Mouse (Mus musculus) hindbrain, embryonic 11.5 days (tissue): Measurements from ENCODE around the gene Tent5b. TPM values are rescaled to one million over a fixed set of nuclear protein-coding genes. Genes with fewer than 3 reads are reported as not detected.

ENCODE experiments used
- ATAC-seq: fragments of 200-750 bp; cut with Nextera tagmentation; 2 replicates; pipeline ENCODE4 v1.8.0; 2017; ENCODE audit warnings: mild to moderate bottlenecking, moderate TSS enrichment, moderate library complexity; ENCODE audit not compliant: low FRiP score
- DNase-seq: peaks from one replicate; pipeline ENCODE4 v3.0.0-alpha.2; 2015; ENCODE audit warnings: low spot score
- H3K27ac ChIP-seq: fragments of 300-500 bp; sonication (generic); 2 replicates; pipeline ENCODE4 v1.5.1; 2014; ENCODE audit warnings: mild to moderate bottlenecking, low read depth, low read length
- H3K27me3 ChIP-seq: fragments of 300-500 bp; sonication (generic); 2 replicates; pipeline ENCODE4 v1.6.1; 2014; ENCODE audit warnings: mild to moderate bottlenecking, low read length, moderate library complexity, mixed read lengths; ENCODE audit not compliant: control insufficient read depth, insufficient read depth
- H3K36me3 ChIP-seq: fragments of 300-500 bp; sonication (generic); 2 replicates; pipeline ENCODE4 v1.6.1; 2014; ENCODE audit warnings: mild to moderate bottlenecking, low read length, moderate library complexity, mixed read lengths; ENCODE audit not compliant: control insufficient read depth, insufficient read depth
- H3K4me1 ChIP-seq: fragments of 300-500 bp; sonication (generic); replicated peaks from 2 replicates; pipeline ENCODE4 v1.6.1; 2014; ENCODE audit warnings: low read length, mixed read lengths; ENCODE audit not compliant: control insufficient read depth, insufficient read depth
- H3K4me2 ChIP-seq: fragments of 300-500 bp; sonication (generic); replicated peaks from 2 replicates; pipeline ENCODE4 v1.6.1; 2014; ENCODE audit warnings: mild to moderate bottlenecking, low read depth, low read length
- H3K4me3 ChIP-seq: fragments of 300-500 bp; sonication (generic); 2 replicates; pipeline ENCODE4 v1.5.1; 2014; ENCODE audit warnings: low read depth, low read length
- H3K9ac ChIP-seq: fragments of 300-500 bp; sonication (generic); 2 replicates; pipeline ENCODE4 v1.6.1; 2014; ENCODE audit warnings: low read depth, low read length
- H3K9me3 ChIP-seq: fragments of 300-500 bp; sonication (generic); 2 replicates; pipeline ENCODE4 v1.6.1; 2016; ENCODE audit warnings: low read length; ENCODE audit not compliant: control insufficient read depth
- WGBS: fragments of 180-500 bp; shearing (Covaris S2); extraction: QIAGEN DNeasy Blood & Tissue Kit; methylation state at CpG from one replicate; pipeline ENCODE4 v1.1.7; 2014; 5-methylcytosine and 5-hydroxymethylcytosine counted together
- polyA plus RNA-seq: library from polyadenylated mRNA; unstranded; fragments of >200 nt; fragmentation: Nextera tagmentation; extraction: Ambion mirVana; gene quantifications from 2 replicates; pipeline ENCODE4 v1.2.1, GENCODE M21; 2014

The Tent5b gene
- polyA plus RNA-seq, 1 experiment from 2014 or later = 0.37 TPM

DNA sequence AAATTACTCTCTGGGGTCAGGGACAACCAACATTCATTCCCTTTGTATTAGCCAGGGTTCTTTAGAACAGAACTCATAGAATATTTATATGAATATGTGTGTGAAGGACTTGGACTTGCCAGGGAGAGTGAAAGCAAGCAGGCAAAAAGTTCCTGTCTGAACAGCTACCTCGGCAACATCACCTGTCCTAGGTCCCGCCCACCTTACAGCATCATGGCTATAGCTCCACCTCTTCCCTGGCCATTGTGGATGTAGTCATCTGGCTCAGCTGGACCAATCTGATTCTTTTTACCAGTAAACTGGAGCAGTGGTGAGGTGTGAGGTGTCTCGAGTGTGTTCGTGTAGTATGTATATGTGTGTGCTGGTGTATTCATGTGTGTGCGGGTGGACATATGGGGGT, 34.2 kb upstream of the Tent5b start:
- DNase-seq (no peak), ATAC-seq (no peak)
- Histone ChIP-seq H3K9me3 (no peaks in the 10 kb centered on the region), H3K9ac (no peak overlapping the region), H3K4me1 (peaks cover 7% of the 10 kb centered on the region), H3K27me3 (no peaks in the 10 kb centered on the region), H3K4me2 (no peak overlapping the region), H3K36me3 (no peaks in the 10 kb centered on the region), H3K27ac (no peak overlapping the region), H3K4me3 (no peak overlapping the region)
- WGBS = 94% methylated on average over 5 of the region's 5 CpGs

DNA sequence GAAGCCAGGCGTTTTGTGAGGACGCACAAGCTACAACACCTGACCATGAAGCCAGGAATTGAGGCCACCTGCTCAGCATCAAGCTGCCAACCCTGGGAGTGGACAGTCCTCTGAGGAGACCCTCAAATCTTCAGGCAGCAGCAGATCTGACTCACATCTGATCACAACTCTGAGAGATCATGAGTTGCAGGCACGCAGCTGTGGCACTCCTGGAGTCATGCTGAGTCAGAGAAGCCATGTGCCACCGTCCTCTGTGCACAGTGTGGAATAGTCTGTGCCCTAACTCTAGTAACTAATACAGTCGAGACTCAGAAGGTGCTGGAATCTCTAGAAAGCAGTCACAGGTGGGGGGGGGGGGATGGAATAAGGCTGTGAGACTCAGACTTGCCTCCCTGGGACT, 32.6 kb upstream of the Tent5b start:
- H3K4me1 ChIP-seq = peaks cover 5% of the 10 kb centered on the region; the same call in 1 of the 2 replicates
- ATAC-seq (no peak), DNase-seq (no peak)
- H3K9me3 ChIP-seq = no peaks in the 10 kb centered on the region
- H3K36me3 ChIP-seq = no peaks in the 10 kb centered on the region
- no peak overlapping the region for H3K27ac ChIP-seq
- no peak overlapping the region for H3K4me2 ChIP-seq
- H3K27me3 ChIP-seq = no peaks in the 10 kb centered on the region
- no peak overlapping the region for H3K9ac ChIP-seq
- no peak overlapping the region for H3K4me3 ChIP-seq
- WGBS = 57% methylated on average over 5 of the region's 5 CpGs

DNA sequence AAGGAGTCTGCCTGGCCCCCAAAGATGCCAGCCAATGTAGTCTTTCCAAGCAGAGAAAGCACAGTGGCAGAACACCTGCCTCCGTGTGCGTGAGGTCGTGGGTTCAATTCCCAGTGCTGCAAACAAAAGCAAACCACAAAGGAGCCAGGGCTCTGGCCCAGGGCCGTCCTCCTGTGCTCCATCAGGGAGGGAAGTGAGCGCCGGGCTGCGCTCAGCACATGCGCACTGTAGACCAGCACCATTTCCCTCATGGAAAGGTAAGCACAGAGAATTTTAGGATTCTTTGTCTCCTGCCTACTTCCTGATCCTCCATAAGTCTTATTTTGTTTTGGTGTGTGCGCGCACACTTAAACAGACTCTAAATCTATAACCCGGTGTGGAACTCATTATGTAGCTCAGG, 32.0 kb upstream of the Tent5b start:
- H3K4me1 ChIP-seq = peaks cover 5% of the 10 kb centered on the region; the same call in 1 of the 2 replicates
- H3K27me3 ChIP-seq = no peaks in the 10 kb centered on the region
- H3K9ac ChIP-seq = no peak overlapping the region
- ATAC-seq (no peak), DNase-seq (no peak)
- WGBS = 79% methylated on average over 11 of the region's 11 CpGs
- H3K27ac ChIP-seq = no peak overlapping the region
- no peaks in the 10 kb centered on the region for H3K9me3 ChIP-seq
- no peaks in the 10 kb centered on the region for H3K36me3 ChIP-seq
- no peak overlapping the region for H3K4me2 ChIP-seq
- no peak overlapping the region for H3K4me3 ChIP-seq

DNA sequence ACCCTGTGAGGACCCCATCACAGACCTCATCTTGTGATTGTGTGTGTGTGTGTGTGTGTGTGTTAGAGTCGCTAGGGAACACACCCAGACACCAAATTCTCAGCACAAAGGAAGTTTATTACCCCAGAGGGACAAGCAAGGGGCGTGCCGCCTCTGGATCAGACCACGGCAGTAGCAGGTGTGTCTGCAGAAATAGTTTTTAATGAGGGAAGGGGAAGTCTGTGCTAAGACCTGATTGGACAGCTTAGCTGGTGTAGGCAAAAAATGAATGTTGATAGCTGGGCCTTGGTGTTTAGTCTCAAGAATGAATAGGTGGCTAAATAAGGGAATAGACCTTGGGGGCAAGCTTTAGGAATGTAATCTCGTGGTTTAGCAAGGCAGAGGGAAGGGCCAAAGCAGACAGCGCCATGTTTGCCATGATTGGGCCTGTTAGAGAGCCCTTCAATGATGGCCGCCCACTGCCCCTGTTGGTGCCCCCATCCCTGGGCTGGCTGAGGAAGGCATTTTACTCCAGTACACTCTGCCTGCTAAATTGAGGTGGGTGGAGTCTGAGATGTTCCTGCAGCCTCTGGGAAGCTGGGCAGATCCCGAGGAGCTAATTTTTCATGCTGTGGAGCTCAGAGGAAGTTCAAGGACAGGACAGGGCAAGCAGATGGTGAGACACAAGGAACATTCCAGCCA, 31.1 kb upstream of the Tent5b start:
- DNase-seq (no peak), ATAC-seq (no peak)
- Histone ChIP-seq H3K4me2 (no peak overlapping the region), H3K4me3 (no peak overlapping the region), H3K4me1 (peaks cover 5% of the 10 kb centered on the region; the same call in 1 of the 2 replicates), H3K36me3 (no peaks in the 10 kb centered on the region), H3K27me3 (no peaks in the 10 kb centered on the region), H3K9me3 (no peaks in the 10 kb centered on the region), H3K9ac (no peak overlapping the region), H3K27ac (no peak overlapping the region)
- WGBS = 77% methylated on average over 8 of the region's 8 CpGs

DNA sequence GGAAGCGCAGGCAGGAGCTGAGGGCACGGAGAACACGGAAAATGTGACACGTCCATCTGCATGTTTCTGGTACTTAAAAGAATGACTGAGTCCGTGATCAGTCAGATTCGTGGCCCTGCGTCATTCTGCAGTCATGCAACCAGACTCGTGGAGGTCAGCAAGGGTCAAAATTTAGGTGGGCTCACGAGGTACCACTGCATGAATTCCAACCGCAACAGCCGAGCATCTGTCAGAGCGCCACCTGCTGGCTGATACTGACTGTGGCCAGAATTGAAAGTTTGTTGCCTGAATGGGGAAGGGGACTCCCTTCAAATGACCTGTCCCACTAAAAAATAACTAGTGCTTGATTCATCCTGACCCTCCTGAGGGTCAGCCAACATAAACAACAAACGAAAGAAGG, 30.2 kb upstream of the Tent5b start:
- H3K9ac ChIP-seq = no peak overlapping the region
- WGBS = 20% methylated on average over 13 of the region's 13 CpGs
- no peaks in the 10 kb centered on the region for H3K27me3 ChIP-seq
- H3K9me3 ChIP-seq = no peaks in the 10 kb centered on the region
- H3K36me3 ChIP-seq = no peaks in the 10 kb centered on the region
- DNase-seq (peak; percentile 82), ATAC-seq (no peak)
- H3K4me1 ChIP-seq = peaks cover 5% of the 10 kb centered on the region; the same call in 1 of the 2 replicates
- no peak overlapping the region for H3K4me2 ChIP-seq
- no peak overlapping the region for H3K4me3 ChIP-seq
- H3K27ac ChIP-seq = no peak overlapping the region

DNA sequence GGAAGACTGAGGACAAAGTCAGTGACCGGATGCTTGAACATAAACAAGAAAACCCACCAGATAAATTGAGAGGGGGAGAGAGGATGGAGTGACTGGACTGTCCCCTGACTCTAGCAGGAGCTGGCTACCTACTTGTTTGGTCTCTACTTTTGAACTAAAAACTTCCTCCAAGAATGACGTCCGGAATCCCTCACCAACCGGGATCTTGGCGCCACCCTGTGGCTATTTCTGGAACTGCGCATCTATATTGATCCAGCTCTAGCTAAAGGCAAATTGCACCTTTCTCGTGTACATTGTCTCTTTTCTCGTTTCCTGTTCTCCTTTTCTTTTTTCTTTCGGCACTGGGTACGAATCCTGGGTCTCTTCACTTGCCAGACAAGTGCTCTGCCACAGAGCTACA, 28.4 kb upstream of the Tent5b start:
- no peaks in the 10 kb centered on the region for H3K9me3 ChIP-seq
- no peak overlapping the region for H3K4me3 ChIP-seq
- H3K9ac ChIP-seq = no peak overlapping the region
- no peak for ATAC-seq
- WGBS = 12% methylated on average over 10 of the region's 10 CpGs
- DNase-seq = peak; percentile 93
- H3K4me1 ChIP-seq = peaks cover 5% of the 10 kb centered on the region; the same call in 1 of the 2 replicates
- H3K27ac ChIP-seq = no peak overlapping the region
- no peaks in the 10 kb centered on the region for H3K36me3 ChIP-seq
- H3K27me3 ChIP-seq = no peaks in the 10 kb centered on the region
- H3K4me2 ChIP-seq = no peak overlapping the region

DNA sequence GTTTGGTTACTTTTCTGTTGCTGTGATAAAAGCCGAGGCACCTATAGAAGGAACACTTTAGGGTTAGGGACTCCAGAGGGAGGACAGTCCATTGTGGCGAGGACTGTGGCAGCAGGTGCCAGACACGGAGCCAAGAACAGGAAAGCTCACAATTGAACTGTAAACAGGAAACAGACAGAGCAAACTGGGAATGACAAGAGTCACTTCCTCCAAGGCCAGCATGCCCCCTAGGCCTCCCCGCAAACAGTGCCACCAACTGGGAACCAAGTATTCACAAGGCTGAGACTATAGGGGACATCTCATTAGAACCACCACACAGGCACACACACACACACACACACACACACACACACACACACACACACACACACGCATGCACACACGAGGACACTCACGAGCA, 27.5 kb upstream of the Tent5b start:
- H3K4me2 ChIP-seq = no peak overlapping the region
- no peaks in the 10 kb centered on the region for H3K9me3 ChIP-seq
- no peaks in the 10 kb centered on the region for H3K36me3 ChIP-seq
- WGBS = 81% methylated on average over 7 of the region's 7 CpGs
- H3K27ac ChIP-seq = no peak overlapping the region
- DNase-seq = no peak
- no peak overlapping the region for H3K9ac ChIP-seq
- H3K27me3 ChIP-seq = no peaks in the 10 kb centered on the region
- H3K4me1 ChIP-seq = peaks cover 5% of the 10 kb centered on the region; the same call in 1 of the 2 replicates
- ATAC-seq = no peak
- H3K4me3 ChIP-seq = no peak overlapping the region

DNA sequence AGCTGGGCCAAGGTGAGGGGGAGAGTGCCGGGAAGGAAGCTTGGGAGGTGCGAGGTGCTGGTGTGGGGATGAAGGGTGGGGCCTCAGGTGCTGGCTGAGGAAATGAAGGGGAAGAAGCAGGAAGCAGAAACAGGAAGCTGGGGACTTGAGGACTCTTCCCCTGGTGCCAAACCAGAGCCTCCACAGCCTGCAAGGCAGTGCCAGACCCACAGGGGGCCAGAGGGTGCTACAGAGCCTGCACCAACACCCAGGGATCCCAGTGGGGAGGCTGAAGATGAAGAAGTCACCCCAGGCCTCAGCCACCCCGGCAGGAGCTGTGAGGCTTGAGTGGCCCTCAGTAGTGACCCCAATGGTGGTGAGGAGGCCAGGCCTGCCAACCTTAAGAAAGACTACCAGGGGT, 21.9 kb upstream of the Tent5b start:
- DNase-seq = no peak
- no peak overlapping the region for H3K9ac ChIP-seq
- H3K27ac ChIP-seq = no peak overlapping the region
- no peak overlapping the region for H3K4me3 ChIP-seq
- no peaks in the 10 kb centered on the region for H3K27me3 ChIP-seq
- no peaks in the 10 kb centered on the region for H3K9me3 ChIP-seq
- no peak for ATAC-seq
- no peaks in the 10 kb centered on the region for H3K36me3 ChIP-seq
- H3K4me1 ChIP-seq = no peaks in the 10 kb centered on the region; the same call in 1 of the 2 replicates
- 72% methylated on average over 3 of the region's 3 CpGs for WGBS
- H3K4me2 ChIP-seq = no peak overlapping the region

DNA sequence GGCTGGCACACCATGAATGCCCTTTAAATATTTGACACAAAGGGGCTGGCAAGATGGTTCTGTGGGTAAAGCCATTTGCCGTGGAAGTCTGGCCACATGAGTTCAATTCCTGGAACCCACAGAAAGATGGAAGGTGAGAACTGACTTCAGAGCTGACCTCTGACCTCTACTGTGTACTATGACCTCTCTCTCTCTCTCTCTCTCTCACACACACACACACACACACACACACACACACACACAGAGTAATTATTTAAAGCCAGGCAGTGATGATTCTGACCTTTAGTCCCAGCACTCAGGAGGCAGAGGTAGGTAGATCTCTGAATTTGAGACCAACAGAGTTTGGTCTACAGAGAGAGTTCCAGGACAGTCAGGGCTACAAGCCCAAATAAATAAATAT, 19.9 kb upstream of the Tent5b start:
- WGBS = 86% methylated on average over 1 of the region's 1 CpGs
- H3K36me3 ChIP-seq = no peaks in the 10 kb centered on the region
- no peaks in the 10 kb centered on the region; the same call in 1 of the 2 replicates for H3K4me1 ChIP-seq
- DNase-seq (no peak), ATAC-seq (no peak)
- H3K27ac ChIP-seq = no peak overlapping the region
- no peak overlapping the region for H3K9ac ChIP-seq
- H3K4me2 ChIP-seq = no peak overlapping the region
- no peak overlapping the region for H3K4me3 ChIP-seq
- H3K27me3 ChIP-seq = no peaks in the 10 kb centered on the region
- H3K9me3 ChIP-seq = no peaks in the 10 kb centered on the region
